Mouse (Mus musculus) cerebellum, adult 18-20 months (tissue): ENCODE measurements around the gene Col1a2.

Experiments
- DNase-seq, 2 experiments: peaks; one replicate each; pipeline ENCODE4 v3.0.0; 2021

The Col1a2 gene

GRCm38 (mm10) chr6:4528439-4528838 is 23.8 kb downstream of the Col1a2 start:
- no peak for DNase-seq

- DNase-seq = no peak
Observed at GRCm38 (mm10) chr6:4530986-4531385, 26.4 kb downstream of the Col1a2 start.

- no peak for DNase-seq
Observed at GRCm38 (mm10) chr6:4532898-4533297, 28.3 kb downstream of the Col1a2 start.

- DNase-seq = no peak
Observed at GRCm38 (mm10) chr6:4534462-4535079, 30.0 kb downstream of the Col1a2 start.

GRCm38 (mm10) chr6:4541926-4542715 is 37.5 kb downstream of the Col1a2 start:
- DNase-seq = no peak

GRCm38 (mm10) chr6:4544554-4544953 is 39.9 kb downstream of the Col1a2 start:
- peak; percentile 32 to 35 for DNase-seq

- peak; percentile 20 to 48 for DNase-seq
Observed at GRCm38 (mm10) chr6:4545727-4546126, 41.1 kb downstream of the Col1a2 start.

GRCm38 (mm10) chr6:4548894-4549293 is 44.3 kb downstream of the Col1a2 start:
- peak; percentile 8 to 15 for DNase-seq

- DNase-seq = no peak
Observed at GRCm38 (mm10) chr6:4549846-4550548, 45.4 kb downstream of the Col1a2 start.

- DNase-seq = no peak
Observed at GRCm38 (mm10) chr6:4550549-4550915, 45.9 kb downstream of the Col1a2 start.

- DNase-seq = no peak
Observed at GRCm38 (mm10) chr6:4555366-4555765, 50.8 kb downstream of the Col1a2 start.

- DNase-seq = no peak
Observed at GRCm38 (mm10) chr6:4557086-4557485, 52.5 kb downstream of the Col1a2 start.

GRCm38 (mm10) chr6:4557678-4558077 is 53.1 kb downstream of the Col1a2 start:
- DNase-seq = no peak

GRCm38 (mm10) chr6:4561156-4561555 is 56.5 kb downstream of the Col1a2 start:
- no peak for DNase-seq

GRCm38 (mm10) chr6:4561621-4562020 is 57.0 kb downstream of the Col1a2 start:
- no peak for DNase-seq

- DNase-seq = no peak
Observed at GRCm38 (mm10) chr6:4562401-4562800, 57.8 kb downstream of the Col1a2 start.

GRCm38 (mm10) chr6:4563477-4563876 is 58.9 kb downstream of the Col1a2 start:
- DNase-seq = no peak

- DNase-seq = no peak
Observed at GRCm38 (mm10) chr6:4570412-4570811, 65.8 kb downstream of the Col1a2 start.

GRCm38 (mm10) chr6:4577756-4578155 is 73.1 kb downstream of the Col1a2 start:
- DNase-seq = no peak

- no peak for DNase-seq
Observed at GRCm38 (mm10) chr6:4578343-4578742, 73.7 kb downstream of the Col1a2 start.

- no peak for DNase-seq
Observed at GRCm38 (mm10) chr6:4579620-4580019, 75.0 kb downstream of the Col1a2 start.

GRCm38 (mm10) chr6:4583485-4583884 is 78.9 kb downstream of the Col1a2 start:
- DNase-seq = no peak

GRCm38 (mm10) chr6:4587946-4588345 is 83.3 kb downstream of the Col1a2 start:
- no peak for DNase-seq

GRCm38 (mm10) chr6:4588722-4589121 is 84.1 kb downstream of the Col1a2 start:
- no peak for DNase-seq
